Mouse (Mus musculus) heart, postnatal 10 days (tissue): ENCODE data around the gene Kcnab2. TPM values are rescaled to one million over a fixed set of nuclear protein-coding genes. Genes with fewer than 3 reads are reported as not detected.

ENCODE experiments used
- DNase-seq, 2 experiments: peaks; one replicate each; pipeline ENCODE4 v3.0.0; 2021
- intact Hi-C: fragments of 180-260 bp; cut with DNase I; formaldehyde crosslinking; loops from one replicate; pipeline ENCODE4 v1.15.1; 2025
- total RNA-seq, 2 experiments: library from RNA; stranded (reverse); gene quantifications; 2 replicates each; pipeline ENCODE4 v1.2.3; 2021

Kcnab2 gene
- total RNA-seq, 2 experiments from 2014 or later: 2.4 to 2.7 TPM

DNA sequence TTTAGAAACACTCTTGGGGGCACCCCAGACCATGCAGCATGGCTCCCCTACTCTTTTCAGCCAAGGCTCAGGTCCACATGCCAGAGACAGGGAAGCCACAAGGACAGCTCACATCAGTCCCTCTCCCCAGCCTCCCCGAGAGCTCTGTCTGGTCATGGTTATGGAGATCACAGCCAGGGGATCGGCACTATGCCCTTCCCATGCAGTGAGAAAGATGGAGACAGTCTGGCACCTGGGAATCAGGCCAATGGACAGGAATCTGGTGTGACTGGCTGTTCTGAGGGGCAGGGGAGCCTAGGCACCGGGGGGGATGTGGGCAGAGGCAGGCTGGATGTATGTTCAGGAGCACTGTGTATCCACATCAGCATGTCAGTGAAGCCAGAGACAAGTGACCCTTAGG, 78.7 kb downstream of the Kcnab2 start:
- DNase-seq: no peak
- intact Hi-C loops: no loop called here

DNA sequence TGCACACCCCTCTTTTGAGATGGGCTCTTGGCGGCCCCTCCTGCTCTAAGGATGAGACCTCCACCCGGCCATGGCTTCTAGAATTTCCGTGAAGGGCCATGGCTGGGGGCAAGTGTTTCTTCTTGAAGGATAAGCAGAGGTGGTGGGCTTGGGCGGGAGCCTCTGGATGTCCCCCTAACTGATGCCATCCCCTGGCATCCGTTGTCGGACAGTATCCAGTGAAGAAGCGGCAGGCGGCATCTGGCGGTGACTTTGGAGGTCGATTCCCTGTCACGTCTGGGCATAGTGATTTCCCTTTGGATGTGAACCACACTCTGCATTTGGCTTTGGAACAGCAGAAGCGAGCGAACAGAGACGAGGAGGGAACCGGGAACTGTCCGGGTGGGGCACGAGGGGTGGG, 85.0 kb downstream of the Kcnab2 start:
- DNase-seq: no peak
- intact Hi-C loops: no loop called here

DNA sequence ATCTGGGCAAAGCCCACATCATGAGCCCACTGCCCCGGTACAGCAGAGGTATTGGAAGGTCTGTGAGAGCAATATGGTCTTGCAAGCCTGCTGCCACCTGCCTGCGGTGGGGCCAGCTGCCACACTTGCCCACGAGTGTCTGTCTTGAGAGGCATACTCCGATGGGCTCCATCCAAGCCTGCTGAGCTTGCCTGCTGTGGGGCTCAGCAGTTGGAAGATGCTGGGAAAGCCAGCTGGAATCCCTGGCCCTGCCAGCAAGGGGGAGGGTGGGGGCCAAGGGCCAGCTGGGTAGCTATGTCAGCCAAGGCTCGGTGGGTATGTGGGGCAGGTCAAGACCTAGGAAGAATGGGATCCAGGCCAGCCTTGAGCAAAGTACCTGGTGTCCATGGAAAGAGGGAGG, 85.5 kb downstream of the Kcnab2 start:
- no peak for DNase-seq
- intact Hi-C loops: no loop called here

DNA sequence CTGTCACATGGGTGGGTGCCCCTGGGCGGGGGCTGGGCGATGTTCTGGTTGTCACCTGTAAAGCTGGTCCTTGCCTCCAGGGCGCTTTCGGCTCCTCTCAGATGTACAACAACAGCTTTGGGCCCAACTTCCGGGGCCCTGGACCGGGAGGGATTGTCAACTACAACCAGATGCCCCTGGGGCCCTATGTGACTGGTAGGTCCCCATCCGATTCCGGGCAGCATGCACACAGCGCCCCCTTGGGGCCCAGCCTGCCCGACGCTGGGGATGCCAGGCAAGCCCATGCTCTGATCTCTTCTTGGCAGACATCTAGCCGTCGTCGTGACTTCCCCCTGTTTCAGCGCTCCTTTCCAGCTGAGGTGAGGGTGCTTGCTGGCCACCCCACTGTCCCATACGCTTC, 92.0 kb downstream of the Kcnab2 start:
- intact Hi-C loops: no loop called here
- DNase-seq: peak in 1 of 2 experiments; percentile 15

DNA sequence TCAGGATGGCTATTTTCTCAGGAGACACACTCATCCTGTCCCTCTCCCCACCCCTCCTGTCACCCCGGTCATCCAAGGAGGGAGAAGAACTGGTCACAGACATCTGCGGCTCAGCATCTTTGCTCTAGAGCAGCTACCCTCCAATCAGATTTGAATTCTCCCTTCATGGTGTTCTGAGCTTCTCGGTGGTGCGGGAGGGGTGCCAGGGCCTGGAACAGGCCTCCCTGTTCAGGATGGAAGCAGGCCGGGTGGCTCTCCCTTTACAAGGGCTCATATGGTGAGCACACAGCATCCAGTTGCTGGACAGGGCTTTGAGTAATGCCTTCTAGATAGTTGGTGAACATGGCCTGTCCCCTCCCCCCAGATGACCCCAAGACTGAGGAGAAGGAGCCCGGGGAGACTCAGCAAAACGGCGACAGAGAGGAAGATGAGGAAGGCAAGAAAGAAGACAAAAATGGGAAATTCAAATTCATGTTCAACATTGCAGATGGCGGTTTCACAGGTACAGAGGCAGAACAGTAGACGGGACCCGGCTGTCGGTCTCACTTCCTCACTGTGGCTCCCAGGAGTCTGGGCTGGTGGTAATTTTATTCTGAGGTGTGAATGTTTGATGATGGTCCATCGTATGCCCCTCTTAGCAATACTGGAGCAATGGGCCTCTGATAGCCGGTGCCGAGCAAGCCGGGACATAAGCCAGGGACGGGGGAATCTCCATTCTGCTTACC, 95.0 kb downstream of the Kcnab2 start:
- intact Hi-C loops: no loop called here
- no peak for DNase-seq

DNA sequence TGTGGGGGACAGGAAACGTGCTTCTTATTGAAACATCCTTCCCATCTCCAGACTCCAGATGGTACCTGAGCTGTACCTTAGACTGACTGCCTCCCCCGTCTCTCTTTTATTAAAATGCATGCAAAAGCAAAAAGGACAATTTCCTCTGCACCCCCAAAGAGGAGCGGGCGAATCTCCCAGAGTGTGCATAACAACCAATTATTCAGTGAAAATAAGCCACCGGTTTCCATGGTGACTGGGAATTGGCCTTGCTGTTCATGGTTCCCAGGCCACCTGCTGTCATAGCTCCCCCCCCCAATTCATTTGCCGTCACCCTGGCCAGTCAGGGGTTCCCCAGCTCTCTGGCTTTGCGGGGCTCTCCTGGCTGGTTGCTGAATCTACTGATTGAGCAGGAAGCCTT, 112.4 kb downstream of the Kcnab2 start:
- intact Hi-C loops: no loop called here
- DNase-seq: no peak

DNA sequence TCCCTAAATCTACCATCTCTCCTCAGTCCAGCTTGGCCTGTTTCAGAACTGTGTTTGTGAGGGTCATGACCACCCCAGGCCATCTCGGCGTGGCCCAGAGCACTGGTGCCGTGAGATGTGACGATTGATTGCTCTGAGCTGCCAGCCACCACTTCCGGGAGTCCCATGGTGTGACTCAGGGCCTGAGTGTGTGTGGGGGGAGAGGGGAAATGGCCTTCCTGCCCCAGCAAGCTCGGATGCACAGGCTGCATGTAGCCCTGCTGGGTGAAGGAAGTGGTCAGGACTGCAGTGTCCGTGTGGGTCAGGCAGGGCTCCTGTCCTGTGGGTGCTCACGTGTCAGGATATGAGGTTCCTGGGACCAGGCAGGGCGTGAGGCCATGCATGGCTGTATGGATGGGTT, 115.5 kb downstream of the Kcnab2 start:
- intact Hi-C loops: no loop called here

DNA sequence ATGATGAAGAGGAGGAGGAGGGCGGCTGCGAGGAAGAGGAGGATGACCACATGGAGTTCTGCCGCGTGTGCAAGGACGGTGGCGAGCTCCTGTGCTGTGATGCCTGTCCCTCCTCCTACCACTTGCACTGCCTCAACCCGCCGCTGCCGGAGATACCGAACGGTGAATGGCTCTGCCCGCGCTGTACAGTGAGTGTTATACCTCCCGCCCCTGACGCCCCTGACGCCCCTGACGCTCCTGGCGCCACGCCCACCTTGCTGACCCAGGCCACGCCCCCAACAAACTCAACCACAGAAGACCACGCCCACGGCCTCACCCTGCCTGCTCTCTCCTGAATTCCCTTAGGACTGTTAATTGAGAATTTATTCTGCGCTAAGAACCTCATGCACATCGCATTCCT, 116.8 kb downstream of the Kcnab2 start:
- no peak for DNase-seq
- intact Hi-C loops: no loop called here

More for the DNA sequence above, 115.5 kb downstream of the Kcnab2 start:
- no peak for DNase-seq

DNA sequence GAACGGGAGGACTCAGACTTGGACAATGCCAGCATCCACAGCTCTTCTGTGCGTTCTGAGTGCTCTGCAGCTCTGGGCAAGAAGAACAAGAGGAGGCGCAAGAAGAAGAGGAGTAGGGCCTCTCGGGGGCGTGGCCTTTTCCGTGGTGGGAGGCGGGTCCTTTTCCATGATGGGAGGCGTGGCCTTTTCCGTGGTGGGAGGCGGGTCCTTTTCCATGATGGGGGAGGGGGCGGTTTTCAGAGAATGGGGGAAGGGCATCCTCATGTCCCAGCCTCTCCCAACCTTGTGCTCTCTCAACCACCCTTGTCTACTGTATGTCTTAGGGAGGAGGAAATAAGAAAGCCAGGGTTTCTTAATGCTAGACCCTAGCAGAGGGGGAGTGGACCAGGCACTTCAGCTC, 118.0 kb downstream of the Kcnab2 start:
- no peak for DNase-seq
- intact Hi-C loops: no loop called here

DNA sequence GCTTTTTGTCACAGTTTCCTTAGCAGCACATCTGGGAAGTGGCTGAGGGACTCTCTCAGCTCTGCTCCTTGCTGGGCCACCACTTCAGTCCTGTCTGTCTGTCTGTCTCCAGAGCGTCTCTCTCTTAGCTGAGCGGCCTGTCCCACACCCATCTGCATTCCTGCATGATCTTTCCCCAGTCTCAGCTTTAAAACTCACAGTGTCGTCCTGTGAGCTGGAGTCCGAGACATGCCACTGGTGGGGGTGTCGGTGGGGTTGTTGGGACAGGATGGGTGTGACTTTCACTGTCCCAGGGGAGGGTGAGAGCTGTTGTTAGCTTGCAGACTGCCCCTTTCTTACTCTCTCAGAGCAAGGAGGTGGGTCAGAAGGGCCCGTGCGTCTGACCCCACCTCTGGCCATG, 122.0 kb downstream of the Kcnab2 start:
- DNase-seq: no peak
- intact Hi-C loops: no loop called here

DNA sequence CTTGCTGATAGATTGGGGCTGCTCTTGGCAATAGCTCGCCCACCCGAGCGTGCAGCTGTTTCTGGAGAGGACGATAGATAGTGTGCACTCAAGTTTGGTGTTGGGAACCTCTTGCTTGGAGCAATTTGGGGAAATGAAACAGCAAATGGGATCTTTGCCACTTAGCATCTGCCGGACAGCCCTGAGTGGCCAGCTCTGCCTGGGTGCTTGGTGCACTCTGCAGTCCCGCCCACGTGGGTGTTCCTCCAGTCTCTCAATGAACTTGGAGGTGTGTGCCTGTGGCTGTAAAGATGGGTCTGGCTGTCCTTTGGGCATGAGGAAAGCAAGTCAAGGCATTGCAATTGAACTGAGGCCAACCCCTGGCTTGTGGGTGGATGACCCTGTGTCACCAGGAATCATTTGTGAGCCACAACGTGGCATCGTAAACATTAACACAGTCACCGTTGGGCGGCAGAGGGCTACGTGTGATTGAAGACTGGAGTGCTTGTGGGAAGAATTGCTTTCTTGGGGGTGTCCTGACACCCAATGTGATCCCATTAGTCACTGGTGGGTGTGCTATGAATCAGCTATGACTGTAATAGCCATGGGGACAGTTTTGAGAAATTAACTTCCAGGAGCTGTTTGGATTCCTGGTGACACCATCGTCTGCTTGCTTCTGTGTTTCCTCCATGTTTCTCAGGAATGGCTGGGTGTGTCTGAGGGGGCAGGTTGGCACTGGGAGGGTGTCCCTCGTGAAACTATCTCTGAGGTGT, 123.6 kb downstream of the Kcnab2 start:
- intact Hi-C loops: no loop called here
- no peak for DNase-seq

DNA sequence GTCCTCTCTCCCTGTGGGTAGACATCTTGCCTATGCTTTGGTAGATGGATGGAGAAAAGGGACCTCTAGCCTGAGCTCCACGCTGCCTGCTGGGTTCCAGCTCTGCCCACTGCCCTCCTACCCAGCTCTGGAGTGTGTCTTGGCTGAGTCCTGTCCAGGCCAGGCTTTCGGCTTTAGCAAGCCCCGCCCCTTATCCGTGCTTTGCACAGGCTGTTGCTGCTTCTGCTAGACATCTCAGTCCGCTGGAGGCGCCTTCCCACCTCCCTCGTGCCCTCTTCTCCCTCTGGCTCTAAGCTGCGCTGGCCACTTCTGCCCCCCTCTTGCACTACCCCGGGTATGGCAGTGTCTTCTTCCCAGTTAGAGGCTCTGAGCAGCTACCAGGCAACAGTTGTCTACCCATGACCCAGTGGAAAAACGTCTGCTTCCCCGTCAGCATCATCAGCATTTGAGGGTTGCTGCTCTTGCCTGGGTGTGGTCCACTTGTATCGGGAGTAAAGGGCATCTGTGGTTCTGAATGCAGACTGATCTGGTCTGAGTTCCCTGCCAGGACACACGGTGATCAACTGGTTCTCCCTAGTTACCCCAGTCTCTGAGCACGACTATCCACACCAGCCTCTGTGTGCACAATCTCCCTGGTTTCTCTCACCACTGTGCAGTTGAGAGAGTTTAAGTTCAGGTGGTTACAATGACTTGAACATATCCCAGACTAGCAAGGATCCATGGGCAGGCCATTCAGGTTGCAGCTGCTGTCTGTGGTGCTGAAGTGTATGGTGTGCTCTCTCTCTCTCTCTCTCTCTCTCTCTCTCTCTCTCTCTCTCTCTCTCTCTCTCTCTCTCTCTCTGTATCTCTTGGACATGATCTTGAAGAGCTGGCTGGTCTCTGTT, 126.0 kb downstream of the Kcnab2 start:
- intact Hi-C loops: no loop called here
- peak in 1 of 2 experiments; percentile 31 for DNase-seq

DNA sequence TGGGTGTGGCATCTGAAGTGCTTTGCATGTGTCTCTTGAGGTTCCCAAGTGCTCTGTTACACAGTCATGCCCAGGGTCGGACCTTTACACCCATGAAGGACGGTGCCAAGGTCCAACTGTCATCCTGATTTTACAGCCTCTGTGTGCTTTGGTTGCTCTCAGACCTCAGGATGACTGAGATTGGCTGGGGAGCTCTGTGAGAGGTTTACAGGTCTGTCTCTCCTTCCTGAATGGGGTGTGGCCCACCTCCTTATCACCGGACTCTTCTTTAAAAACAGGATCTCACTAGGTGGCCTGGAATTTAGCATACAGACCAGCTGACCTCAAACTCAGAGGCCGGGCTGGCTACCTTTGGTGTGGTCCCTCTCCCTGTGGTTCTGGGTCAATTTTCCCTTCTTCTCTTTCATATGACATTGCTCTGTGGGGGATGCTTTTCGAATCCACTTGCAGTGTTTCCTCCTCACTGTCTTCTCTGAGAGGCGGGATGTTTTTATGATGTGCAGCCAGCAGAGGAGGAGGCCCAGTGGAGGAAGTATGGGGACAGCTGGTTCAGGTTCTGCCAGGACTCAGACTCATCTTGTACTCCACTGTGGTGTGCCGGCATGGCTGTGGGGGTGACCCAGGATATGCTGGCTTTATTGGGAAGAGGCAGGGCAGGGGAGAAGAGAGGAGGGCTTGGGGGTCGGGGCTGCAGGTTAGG, 126.8 kb downstream of the Kcnab2 start:
- no peak for DNase-seq
- intact Hi-C loops: no loop called here

DNA sequence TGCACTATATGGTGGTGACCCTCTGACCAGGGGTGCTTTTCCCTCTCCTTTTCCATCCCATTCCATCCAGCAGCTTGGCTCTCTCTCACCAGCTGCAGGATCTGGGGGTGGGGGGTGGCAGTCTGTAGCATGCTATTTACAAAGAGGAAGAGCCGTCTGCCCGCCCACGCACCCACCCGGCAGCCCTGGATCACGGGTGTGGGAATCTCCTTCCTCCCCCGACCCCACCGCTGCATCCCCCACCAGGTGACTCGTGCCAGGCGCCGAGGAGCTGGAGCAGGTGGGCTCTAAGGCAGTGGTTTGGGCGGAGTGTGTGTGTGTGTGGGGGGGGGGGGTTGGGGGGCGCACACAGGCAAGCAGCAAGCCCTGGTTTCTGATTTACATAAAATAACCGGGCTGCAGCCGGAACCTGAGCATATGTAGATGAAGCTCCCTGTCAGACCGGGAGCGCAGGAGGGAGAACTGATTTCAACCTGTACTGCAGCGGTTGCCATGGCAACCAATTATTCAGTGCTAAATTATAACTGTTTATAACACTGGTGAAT, 127.8 kb downstream of the Kcnab2 start:
- no peak for DNase-seq
- intact Hi-C loops: no loop called here

DNA sequence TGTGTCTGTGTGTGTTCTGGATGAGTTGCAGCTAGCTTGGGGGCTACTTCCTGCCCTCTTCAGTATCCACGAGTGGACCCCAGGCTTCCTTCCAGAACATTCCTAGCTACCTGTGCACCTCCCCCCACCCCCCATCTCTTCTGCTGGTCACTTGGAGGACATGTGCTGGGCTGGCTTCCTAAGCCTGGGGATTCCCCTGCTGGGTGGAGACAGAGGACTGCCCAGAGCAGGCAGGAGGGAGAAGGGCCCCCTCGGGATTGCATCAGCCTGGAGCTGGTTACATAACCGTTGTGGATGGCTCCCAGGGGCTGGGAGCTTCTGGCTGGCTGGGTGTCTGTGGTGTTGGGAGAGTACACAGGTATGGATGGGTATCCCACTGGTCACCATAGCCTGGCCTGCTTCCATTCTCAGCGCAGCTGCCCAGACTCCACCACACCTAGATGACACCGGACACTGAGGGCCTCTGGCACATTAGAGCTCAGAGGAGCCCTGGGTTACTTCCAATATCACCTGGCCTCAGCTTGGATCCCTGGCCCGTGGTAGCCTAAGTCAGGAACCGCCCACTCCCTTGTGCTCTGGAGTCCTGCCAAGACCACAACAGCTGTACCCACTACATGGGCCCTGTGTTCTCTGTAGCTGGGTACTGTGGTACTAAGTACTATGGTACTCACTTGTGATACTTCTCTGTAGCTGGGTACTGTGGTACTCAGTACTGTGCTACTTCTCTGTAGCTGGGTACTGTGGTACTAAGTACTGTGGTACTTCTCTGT, 132.4 kb downstream of the Kcnab2 start:
- DNase-seq: peak; percentile 47 to 53
- intact Hi-C loops: no loop called here

DNA sequence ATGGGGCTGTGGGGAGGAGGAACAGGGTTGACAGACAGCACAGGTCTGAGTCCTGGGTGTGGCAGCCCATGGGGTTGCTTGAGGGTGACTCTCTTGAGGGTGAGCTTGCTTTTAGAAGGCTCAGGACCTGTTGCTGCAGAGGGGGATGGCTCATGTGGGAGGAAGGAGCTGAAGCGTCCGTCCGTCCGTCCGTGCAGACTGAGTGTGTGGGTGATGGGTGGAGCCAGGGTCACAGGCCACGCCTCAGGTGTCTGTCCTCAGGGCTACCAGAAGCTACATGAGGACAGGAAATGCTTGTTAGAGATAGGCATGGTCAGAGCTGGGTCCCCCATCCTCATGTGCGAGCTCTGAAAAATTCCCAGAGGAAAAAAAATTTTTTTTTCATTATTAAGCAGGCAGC, 133.0 kb downstream of the Kcnab2 start:
- intact Hi-C loops: no loop called here
- DNase-seq: no peak

DNA sequence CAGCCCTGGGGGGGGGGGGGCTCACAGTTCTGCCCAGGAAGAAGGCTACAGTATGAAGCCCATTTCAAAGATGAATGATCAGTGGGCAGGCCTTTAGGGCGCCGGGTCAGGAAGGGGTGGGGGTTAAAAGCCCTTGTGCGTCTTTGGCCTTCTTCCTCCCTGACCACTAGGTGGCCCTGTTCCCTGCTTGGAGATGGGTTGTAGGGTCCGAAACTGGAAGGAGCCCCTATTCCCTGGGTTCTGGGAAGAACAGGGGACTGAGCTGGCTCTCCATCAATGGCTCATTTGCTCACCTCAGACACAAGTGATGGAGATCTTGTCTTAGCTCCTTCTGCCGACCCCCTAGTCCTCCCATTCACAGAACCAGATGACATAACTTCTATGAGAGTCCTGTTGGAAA, 134.4 kb downstream of the Kcnab2 start:
- intact Hi-C loops: no loop called here

More for the DNA sequence above, 134.4 kb downstream of the Kcnab2 start:
- DNase-seq: peak in 1 of 2 experiments; percentile 30
